Mouse (Mus musculus) testis, adult 2 months (tissue): Measurements from ENCODE around the gene Gm45233.

Experiments used
- CTCF ChIP-seq: fragments of 200-500 bp; IDR thresholded peaks from 2 replicates; pipeline ENCODE4 v1.5.1; 2012; ENCODE audit warnings: low read depth, mild to moderate bottlenecking, inconsistent platforms, low read length, moderate library complexity; ENCODE audit not compliant: control insufficient read depth, insufficient read depth, insufficient replicate concordance
- POLR2A ChIP-seq: fragments of 200-500 bp; IDR thresholded peaks from 2 replicates; pipeline ENCODE4 v1.6.1; 2012; ENCODE audit warnings: low read depth, mild to moderate bottlenecking, inconsistent platforms, low read length, moderate library complexity; ENCODE audit not compliant: control insufficient read depth

- TF ChIP-seq POLR2A (no peak), CTCF (no peak)
Observed at GRCm38 (mm10) chr7:43482090-43482716, 38.3 kb downstream of the Gm45233 start.
